Mouse (Mus musculus) CD8-positive naive resting alpha-beta T cell, adult 2 months (primary cell): ENCODE data around the gene Ppp1r3d.

Experiments
- DNase-seq, 2 experiments: peaks; one replicate each; pipeline ENCODE4 v3.0.0; 2022; ENCODE audit warnings: low read depth in 2 of 2, low spot score in 2 of 2

The Ppp1r3d gene

GRCm38 (mm10) chr2:178414261-178415149, at the start of gene Ppp1r3d, which contains the start of gene Fam217b:
Gene Ppp1r3d, minus strand, starts transcription at chr2:178414472.
Gene Fam217b, plus strand, starts transcription at chr2:178414524.
- no peak for DNase-seq

GRCm38 (mm10) chr2:178460353-178460752, 46.1 kb upstream of the Ppp1r3d start:
- no peak for DNase-seq

DNA sequence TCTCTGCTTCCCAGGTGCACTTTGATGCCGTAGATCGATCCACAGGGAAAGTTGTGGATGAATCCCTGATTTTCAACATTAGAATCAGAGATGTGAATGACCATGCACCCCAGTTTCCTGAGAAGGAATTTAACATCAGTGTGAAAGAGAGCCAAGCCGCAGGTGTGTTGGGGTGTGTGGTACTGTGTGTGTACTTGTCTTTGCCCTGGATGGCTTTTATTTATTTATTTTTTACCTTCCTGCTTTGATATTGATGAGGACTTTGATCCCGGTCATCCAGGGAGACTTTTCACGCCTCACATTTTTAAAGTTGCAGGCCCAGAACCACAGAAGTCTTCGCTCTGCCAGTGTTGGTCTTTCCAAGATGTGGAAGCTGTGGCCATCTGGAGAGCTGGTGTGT, 43.1 kb upstream of the Ppp1r3d start:
- no peak for DNase-seq

DNA sequence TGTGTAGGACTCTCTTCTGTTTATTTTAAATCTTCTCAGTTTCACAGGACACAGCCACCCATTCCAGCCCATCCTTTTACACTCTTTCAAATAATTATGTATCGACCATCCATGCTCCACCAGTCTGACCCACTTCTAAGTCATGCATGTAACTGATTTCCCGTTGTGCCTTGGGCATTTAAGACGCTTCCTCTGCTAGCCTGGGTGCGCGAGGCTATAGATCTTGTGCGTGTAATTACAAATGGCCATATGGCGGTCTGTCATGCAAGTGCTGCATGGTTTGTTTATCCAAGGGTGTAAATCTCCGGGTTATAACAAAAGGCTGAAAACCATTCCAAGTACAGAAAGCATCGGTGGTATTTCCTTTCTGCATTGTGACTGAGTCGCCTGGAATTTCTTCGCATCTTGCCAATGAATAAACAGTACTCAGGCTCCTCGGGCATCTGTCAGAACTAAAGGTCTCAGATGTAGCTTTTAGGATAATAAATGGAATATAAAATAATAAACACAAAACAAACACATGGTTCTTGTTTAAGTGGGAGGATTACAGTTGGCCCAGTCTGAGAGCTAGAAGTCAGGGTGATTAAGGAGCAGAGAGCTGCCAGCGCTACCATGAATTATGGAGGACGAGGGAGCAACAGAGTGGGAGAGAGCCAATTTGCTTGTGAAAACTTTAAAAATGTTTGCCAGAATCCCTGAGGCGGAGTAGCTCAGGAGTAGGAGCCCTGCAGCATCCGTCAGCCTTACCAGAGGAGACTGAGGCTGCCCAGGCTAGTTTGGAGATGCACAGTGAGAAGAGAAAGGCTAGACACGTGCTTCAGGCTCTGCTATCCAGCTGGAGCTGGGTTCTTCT, 40.6 kb upstream of the Ppp1r3d start:
- no peak for DNase-seq

DNA sequence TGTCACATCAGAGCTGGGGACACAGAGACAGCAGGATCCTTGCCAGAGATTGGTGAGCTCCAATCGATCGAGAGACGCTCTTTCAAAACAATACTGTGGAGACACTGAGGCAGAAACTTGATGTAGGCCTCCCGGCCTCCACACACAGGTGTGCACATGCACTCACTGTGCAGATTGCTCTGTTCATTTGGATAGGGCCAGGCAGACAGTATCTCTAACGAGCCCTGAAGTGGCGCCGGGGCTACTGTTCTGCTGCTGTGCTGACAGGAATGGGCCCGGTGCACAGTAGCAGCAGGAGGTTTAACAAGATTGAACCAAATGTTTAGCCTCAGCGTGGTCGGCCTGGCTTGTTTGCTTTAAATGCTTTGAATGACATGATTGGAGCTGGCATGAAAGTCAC, 36.7 kb upstream of the Ppp1r3d start:
- no peak for DNase-seq

- DNase-seq = no peak
These were observed 36.0 kb upstream of the Ppp1r3d start for GRCm38 (mm10) chr2:178450236-178450635.

- DNase-seq = no peak
These were observed 35.1 kb upstream of the Ppp1r3d start for GRCm38 (mm10) chr2:178449386-178449785.

GRCm38 (mm10) chr2:178437311-178437710, 23.0 kb upstream of the Ppp1r3d start:
- DNase-seq = no peak

DNA sequence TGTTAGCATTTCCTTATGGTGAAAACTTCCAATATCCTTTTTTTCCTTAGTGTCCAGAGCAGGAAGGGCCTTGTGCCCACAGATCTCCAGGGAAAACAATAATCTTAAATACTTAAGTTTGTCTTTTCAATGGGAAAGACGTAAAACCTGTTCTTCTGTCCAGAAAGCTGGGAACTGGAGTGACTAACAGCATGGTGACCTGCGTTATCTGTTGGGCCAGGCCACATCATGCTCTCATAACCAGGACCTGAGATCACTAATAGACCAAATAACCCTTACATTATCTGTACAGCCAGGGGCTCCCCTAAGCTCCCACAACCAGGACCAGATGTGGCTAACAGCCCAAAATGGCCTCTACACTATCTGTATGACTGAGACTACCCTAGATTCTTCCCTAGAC, 19.6 kb upstream of the Ppp1r3d start:
- DNase-seq = no peak

DNA sequence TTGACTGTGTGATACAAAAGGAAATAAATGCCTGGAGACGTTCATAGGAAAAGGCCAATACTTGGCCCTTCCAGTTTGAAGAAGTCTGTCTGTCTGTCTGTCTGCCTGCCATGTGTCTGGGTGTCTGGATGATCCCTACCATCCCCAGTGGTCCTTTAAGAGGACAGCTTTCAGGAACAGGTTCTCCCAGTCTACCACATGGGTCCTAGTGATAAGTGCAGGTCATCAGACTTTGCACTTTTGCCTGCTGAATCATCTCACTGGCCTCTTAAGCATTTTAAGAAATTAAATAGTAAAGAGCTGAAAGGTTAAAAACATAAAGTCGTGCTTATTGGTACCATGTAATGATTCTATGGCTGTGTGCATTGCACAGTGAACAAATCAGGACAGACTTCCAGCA, 19.2 kb upstream of the Ppp1r3d start:
- no peak for DNase-seq

DNA sequence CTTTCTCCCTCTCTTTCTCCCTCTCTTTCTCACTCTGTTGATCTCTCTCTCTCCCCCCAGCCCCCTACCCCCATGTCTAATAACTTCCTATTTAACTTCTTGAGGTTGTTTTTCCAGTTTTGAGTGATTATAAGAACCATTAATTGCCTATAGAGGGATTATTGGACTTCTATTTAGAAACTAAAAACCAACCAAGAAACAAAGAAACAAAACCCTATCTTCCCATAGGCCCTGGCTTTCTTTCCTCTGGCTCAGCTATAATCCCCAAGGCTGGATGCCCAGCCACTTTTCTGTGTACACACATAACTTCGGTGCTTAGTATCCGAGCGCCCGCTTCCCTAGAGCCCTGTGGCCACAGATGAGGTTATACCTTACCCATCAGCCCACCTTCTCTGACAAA, 16.0 kb upstream of the Ppp1r3d start, which contains the start of gene Cdh26:
Gene Cdh26, plus strand, starts transcription at position 301 of the 400 bp plus-strand sequence.
- DNase-seq = no peak

- DNase-seq = no peak
These were observed 15.2 kb upstream of the Ppp1r3d start for GRCm38 (mm10) chr2:178429426-178429825.

DNA sequence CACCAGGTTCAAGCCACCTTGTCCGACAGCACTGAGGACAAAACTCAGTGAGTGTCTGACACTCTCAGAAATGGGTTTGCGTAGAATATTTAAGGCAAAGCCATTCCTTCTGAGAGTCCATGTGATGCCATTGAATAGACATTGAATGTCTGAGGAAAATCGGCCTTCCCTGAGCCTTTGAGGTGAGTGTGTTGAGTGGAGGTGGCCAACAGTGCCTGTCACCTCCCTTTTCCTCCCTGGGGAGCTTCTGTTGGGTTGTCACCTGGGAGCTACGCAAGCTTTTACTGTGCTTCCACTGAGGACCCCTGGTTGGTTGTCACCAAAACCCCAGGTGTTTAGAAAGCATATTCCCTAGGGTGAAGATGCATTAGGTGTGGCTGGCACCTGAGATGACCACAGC, 14.4 kb upstream of the Ppp1r3d start:
- no peak for DNase-seq

DNA sequence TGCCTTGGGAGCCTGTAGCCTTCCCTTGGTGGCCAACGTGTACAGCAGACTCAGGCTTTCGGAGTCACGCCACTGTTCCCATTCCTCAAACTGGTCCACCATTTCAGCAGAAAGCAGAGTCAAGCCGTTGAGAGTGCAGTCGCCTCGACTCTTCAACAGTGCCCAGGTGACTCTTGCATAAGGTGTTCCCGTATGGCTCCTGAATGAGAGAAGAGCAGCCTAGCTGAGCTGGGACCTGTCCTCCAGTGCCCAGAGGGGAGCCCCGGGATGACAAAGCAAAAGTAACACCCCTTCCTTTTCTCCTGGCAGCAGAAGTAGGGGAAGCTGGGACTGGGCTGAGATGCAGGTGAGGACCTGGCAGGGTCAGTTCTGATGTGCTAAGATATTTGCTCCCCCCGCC, 13.9 kb upstream of the Ppp1r3d start:
- no peak for DNase-seq

- DNase-seq = no peak
These were observed 12.9 kb upstream of the Ppp1r3d start for GRCm38 (mm10) chr2:178427181-178427580.

- DNase-seq = no peak
These were observed 12.0 kb upstream of the Ppp1r3d start for GRCm38 (mm10) chr2:178426229-178426628.

GRCm38 (mm10) chr2:178423223-178423622, 9.0 kb upstream of the Ppp1r3d start:
- DNase-seq = no peak

- DNase-seq = no peak
These were observed 7.9 kb upstream of the Ppp1r3d start for GRCm38 (mm10) chr2:178422186-178422585.

DNA sequence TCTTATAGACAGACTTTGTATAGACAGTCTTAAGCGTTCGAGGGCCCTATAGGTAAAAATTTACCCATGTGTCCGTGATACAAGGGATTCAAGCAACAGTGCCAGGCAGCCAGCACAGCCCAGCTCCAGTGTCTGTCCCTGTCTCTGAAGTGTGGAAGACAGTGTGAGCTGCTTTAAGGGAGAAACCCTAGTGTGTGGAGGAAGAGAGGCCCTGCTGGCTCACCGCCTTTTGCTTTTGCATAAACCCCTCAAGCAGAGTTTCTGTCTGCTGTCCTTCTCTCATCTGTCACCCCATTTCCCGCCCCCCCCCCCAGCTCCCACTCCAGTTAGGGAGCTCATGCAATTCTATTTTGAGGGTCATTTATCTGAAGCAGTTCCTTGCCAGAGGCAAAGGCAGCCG, 7.3 kb upstream of the Ppp1r3d start:
- DNase-seq = no peak

GRCm38 (mm10) chr2:178420576-178420975, 6.3 kb upstream of the Ppp1r3d start:
- DNase-seq = no peak

DNA sequence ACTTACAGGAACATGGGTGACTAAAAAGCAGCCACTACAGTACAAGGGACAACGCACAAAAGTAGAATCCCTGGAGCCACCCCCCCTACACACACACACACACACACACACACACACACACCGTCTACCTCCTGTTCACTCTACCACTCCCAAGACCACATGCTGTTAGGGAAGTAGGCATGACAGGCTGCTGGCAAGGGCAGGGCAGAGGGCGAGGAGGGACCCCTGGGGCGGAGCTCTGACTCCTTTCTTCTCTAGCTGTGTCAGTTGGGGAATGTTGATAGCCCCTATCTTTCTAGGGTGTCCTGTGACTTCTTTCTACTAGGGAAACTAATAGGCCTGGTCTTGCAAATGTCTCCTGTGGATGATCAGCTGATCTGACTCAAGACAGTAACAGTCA, 2.7 kb upstream of the Ppp1r3d start:
- DNase-seq = no peak

DNA sequence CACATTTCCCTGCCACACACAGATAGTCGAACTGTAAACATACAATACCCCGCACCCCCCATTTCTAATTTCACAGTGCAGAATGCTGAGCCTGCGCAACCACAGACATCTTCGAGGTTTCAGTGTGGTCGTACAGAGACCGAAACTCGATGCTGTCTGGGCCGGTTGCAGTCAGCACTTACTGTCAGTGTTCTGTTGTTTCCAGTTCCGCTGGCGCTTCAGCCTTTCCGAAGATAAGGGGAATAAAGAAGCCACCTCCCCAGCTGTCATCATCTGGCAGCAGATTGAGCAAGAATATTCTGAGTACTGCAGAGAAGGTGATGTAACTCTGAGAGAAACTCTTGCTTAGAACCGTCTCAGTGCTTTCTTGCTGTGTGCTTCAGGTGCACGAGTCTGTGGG, 2.2 kb upstream of the Ppp1r3d start:
- no peak for DNase-seq
